Mouse (Mus musculus) hindbrain, embryonic 10.5 days (tissue): ENCODE measurements around the gene Fbxw28. TPM values are rescaled to one million over a fixed set of nuclear protein-coding genes. Genes with fewer than 3 reads are reported as not detected.
"Not testable (repeated sequence)": the region's sequence is repeated elsewhere in the genome, so short reads cannot be mapped to it uniquely, and the experiment has no call there.

Experiments
- DNase-seq: peaks from one replicate; pipeline ENCODE4 v3.0.0-alpha.2; 2017; ENCODE audit warnings: low spot score
- H3K27ac ChIP-seq: fragments of 300-500 bp; sonication (generic); 2 replicates; pipeline ENCODE4 v1.5.1; 2016; ENCODE audit warnings: mild to moderate bottlenecking, moderate library complexity
- H3K27me3 ChIP-seq: fragments of 300-500 bp; sonication (generic); 2 replicates; pipeline ENCODE4 v1.6.1; 2016; ENCODE audit warnings: mild to moderate bottlenecking; ENCODE audit not compliant: poor library complexity, insufficient read depth, severe bottlenecking
- H3K36me3 ChIP-seq: fragments of 300-500 bp; sonication (generic); 2 replicates; pipeline ENCODE4 v1.6.1; 2016; ENCODE audit warnings: mild to moderate bottlenecking, moderate library complexity
- H3K4me1 ChIP-seq: fragments of 300-500 bp; sonication (generic); replicated peaks from 2 replicates; pipeline ENCODE4 v1.6.1; 2016; ENCODE audit warnings: mild to moderate bottlenecking
- H3K4me3 ChIP-seq: fragments of 300-500 bp; sonication (generic); 2 replicates; pipeline ENCODE4 v1.5.1; 2016; ENCODE audit warnings: mild to moderate bottlenecking, moderate library complexity
- H3K9me3 ChIP-seq: fragments of 300-500 bp; sonication (generic); 2 replicates; pipeline ENCODE4 v1.6.1; 2016; ENCODE audit warnings: mild to moderate bottlenecking, moderate library complexity
- WGBS: fragments of 180-500 bp; shearing (Covaris S2); methylation state at CpG from one replicate; pipeline ENCODE4 v1.1.7; 2016; 5-methylcytosine and 5-hydroxymethylcytosine counted together
- polyA plus RNA-seq: library from polyadenylated mRNA; unstranded; fragments of >200 nt; fragmentation: Nextera tagmentation; extraction: Ambion mirVana; gene quantifications from 2 replicates; pipeline ENCODE4 v1.2.1, GENCODE M21; 2016

Fbxw28 gene
- polyA plus RNA-seq, result not detected in 2 replicates

- H3K9me3 ChIP-seq, H3K27me3 ChIP-seq, H3K36me3 ChIP-seq, H3K4me3 ChIP-seq, H3K27ac ChIP-seq, DNase-seq, H3K4me1 ChIP-seq: not testable (repeated sequence)
- WGBS, result 90% methylated on average over 1 of the region's 1 CpGs
Observed at GRCm38 (mm10) chr9:109339559-109339958, at the start of gene Fbxw28. Fbxw28 (minus strand) TSS chr9:109339659.

GRCm38 (mm10) chr9:109287576-109287975 is 51.9 kb downstream of the Fbxw28 start, which contains the start of gene Fbxw14:
Fbxw14 (minus strand) TSS chr9:109287676.
- not testable (repeated sequence) for H3K27me3 ChIP-seq, DNase-seq, H3K4me1 ChIP-seq, H3K9me3 ChIP-seq, H3K4me3 ChIP-seq, H3K36me3 ChIP-seq, H3K27ac ChIP-seq
- 100% methylated on average over 1 of the region's 1 CpGs for WGBS

Other genes with a start within 250 kb of the Fbxw28 start
- 26.8 and 34.4 TPM in 2 replicates for gene Plxnb1, start 244.3 kb downstream of the Fbxw28 start, polyA plus RNA-seq
- not detected in 2 replicates for gene Fbxw21, start 177.6 kb downstream of the Fbxw28 start, polyA plus RNA-seq
- gene Fbxw13, start 143.7 kb downstream of the Fbxw28 start, polyA plus RNA-seq, result not detected in 2 replicates
- not detected in 2 replicates for gene Fbxw20, start 104.9 kb downstream of the Fbxw28 start, polyA plus RNA-seq
- not detected in 2 replicates for gene Fbxw14, start 52.0 kb downstream of the Fbxw28 start, polyA plus RNA-seq
- not detected in 2 replicates for gene Fbxw22, start 64.6 kb upstream of the Fbxw28 start, polyA plus RNA-seq
- gene Fbxw16, start 109.5 kb upstream of the Fbxw28 start, polyA plus RNA-seq, result not detected in 2 replicates
- not detected in 2 replicates for gene Fbxw19, start 156.2 kb upstream of the Fbxw28 start, polyA plus RNA-seq
- gene Fbxw15, start 228.6 kb upstream of the Fbxw28 start, polyA plus RNA-seq, result not detected in 2 replicates